Mouse (Mus musculus) lung, adult 2 months (tissue): ENCODE measurements around the gene Cxcr4.

ENCODE experiments used
- CTCF ChIP-seq: fragments of 200-500 bp; IDR thresholded peaks from 2 replicates; pipeline ENCODE4 v1.5.1; 2011; ENCODE audit warnings: mild to moderate bottlenecking, low read length, control low read depth; ENCODE audit not compliant: insufficient read depth
- POLR2A ChIP-seq: fragments of 200-500 bp; IDR thresholded peaks from 2 replicates; pipeline ENCODE4 v1.6.1; 2011; ENCODE audit warnings: low read depth, mild to moderate bottlenecking, control low read depth, low read length, borderline replicate concordance; ENCODE audit errors: extremely low read depth

DNA sequence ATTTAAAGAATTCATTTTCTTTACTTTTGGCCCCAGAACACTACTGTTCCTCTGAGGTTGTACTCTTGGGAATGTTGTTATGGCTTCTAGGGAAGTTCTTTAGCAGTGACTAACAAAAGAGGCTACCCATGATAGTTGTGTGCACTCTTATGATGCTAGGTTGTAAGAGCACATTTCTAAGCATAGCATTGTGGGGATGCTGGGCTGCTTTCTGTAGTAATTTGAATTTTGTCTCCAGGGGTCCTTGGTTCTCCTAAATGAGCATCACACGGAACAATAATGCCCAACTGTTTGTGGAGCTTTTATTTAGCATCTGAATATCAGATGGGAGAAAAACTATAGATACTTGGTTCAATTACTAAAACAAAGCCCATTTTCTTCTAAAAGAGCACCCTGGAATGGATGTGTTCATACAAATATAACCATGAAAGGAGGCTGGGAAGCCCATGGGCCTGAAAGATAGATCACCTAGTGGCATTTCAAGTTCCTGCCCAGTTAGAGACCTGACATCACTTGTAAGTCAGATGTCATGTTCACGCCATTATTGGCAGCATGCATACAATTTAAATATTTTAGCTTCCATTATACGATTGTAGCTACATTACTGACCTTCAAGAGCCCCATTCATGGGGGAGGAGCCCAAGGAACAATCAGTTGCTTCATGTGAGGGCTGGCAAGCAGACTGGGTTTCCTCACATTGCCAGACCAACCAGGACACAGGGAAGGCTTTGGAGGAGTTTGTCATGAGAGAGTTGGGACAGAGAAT lies 6.5 kb downstream of the Cxcr4 start:
- no peak for TF ChIP-seq POLR2A
- no peak for TF ChIP-seq CTCF
